Comparison of ENCODE assay signal across 16 mouse cellular contexts in genomic region chr10:20418202-20418855, GRCm38 (mm10).
A peak's percentile ranks its signal among the peaks of the same experiment; 100 is the strongest.
DNase-seq lines count a peak whose midpoint lies in the region; ATAC-seq and TF ChIP-seq lines count a peak whose summit lies in the region.
"Had no signal": no experiment of that assay in that cellular context is flagged by ENCODE, and none has a peak within 500 bp of the region (broad histone marks: within the 10 kb centered on the region; RNA-seq: fewer than 3 reads in every experiment).

No protein-coding gene starts in this region.

- peak; percentile 16 for DNase-seq in kidney, adult 2 months
- DNase-seq in kidney, adult 18-20 months: no peak
- DNase-seq in urinary bladder, postnatal 25 days (ENCODE audit: low spot score): peak; percentile 12
- DNase-seq in urinary bladder, postnatal 4 days (ENCODE audit: low spot score in 2 of 2): no peak
- DNase-seq in lung, embryonic 14.5 days: peak; percentile 86
- no peak for DNase-seq in thymus, postnatal 14 days
- DNase-seq: cerebellum, adult 11-12 months; embryo, embryonic 11 days; midbrain, embryonic 14.5 days; right cerebral cortex, postnatal 14 days had no signal

- H3K27ac ChIP-seq in kidney, adult 2 months (ENCODE audit: insufficient read depth, low read depth, low read length): no peak overlapping the region
- H3K27ac ChIP-seq in lung, embryonic 14.5 days (ENCODE audit: low read depth): peak overlapping the region; percentile 76
- no peak overlapping the region for H3K27ac ChIP-seq in liver, embryonic 12.5 days
- no peak overlapping the region for H3K27ac ChIP-seq in midbrain, embryonic 16.5 days (ENCODE audit: low read length)
- H3K27ac ChIP-seq: left cerebral cortex, adult 2 months; liver, embryonic 14.5 days had no signal

- H3K9ac ChIP-seq in lung, embryonic 14.5 days: no peak overlapping the region
- H3K9ac ChIP-seq in liver, embryonic 12.5 days: no peak overlapping the region
- H3K9ac ChIP-seq in midbrain, embryonic 16.5 days (ENCODE audit: low read depth, low read length): no peak overlapping the region
- H3K9ac ChIP-seq: liver, embryonic 14.5 days had no signal

- no peak for TF ChIP-seq POLR2A in kidney, adult 2 months (IDR thresholded peaks at IDR 0.05; ENCODE audit: low read depth, low read length)

- no peaks in the 10 kb centered on the region for H3K36me3 ChIP-seq in kidney, adult 2 months (ENCODE audit: control insufficient read depth, insufficient read depth, low read length)
- no peaks in the 10 kb centered on the region for H3K36me3 ChIP-seq in lung, embryonic 14.5 days (ENCODE audit: insufficient read depth)
- no peaks in the 10 kb centered on the region for H3K36me3 ChIP-seq in liver, embryonic 12.5 days
- H3K36me3 ChIP-seq in midbrain, embryonic 16.5 days (ENCODE audit: control insufficient read depth, insufficient read depth, low read length): no peaks in the 10 kb centered on the region
- H3K36me3 ChIP-seq: G1E had no signal

- peak; percentile 91 for ATAC-seq in lung, embryonic 14.5 days (ENCODE audit: insufficient read depth)
- ATAC-seq in liver, embryonic 12.5 days: no peak
- no peak for ATAC-seq in midbrain, embryonic 16.5 days

- WGBS in kidney, adult 2 months: 60% methylated on average over 11 of the region's 11 CpGs
- 12% methylated on average over 11 of the region's 11 CpGs for WGBS in lung, embryonic 14.5 days
- 58% methylated on average over 11 of the region's 11 CpGs for WGBS in liver, embryonic 12.5 days (ENCODE audit: insufficient replicate concordance)
- WGBS in midbrain, embryonic 16.5 days: 77% methylated on average over 11 of the region's 11 CpGs

- H3K27me3 ChIP-seq in kidney, adult 2 months (replicated peaks; ENCODE audit: control insufficient read depth, insufficient read depth, low read length): no peaks in the 10 kb centered on the region
- H3K27me3 ChIP-seq in lung, embryonic 14.5 days (ENCODE audit: insufficient read depth, low read length): no peaks in the 10 kb centered on the region
- no peaks in the 10 kb centered on the region for H3K27me3 ChIP-seq in liver, embryonic 12.5 days (replicated peaks)
- H3K27me3 ChIP-seq in midbrain, embryonic 16.5 days (ENCODE audit: control insufficient read depth, insufficient read depth, low read depth, low read length): no peaks in the 10 kb centered on the region

- H3K4me3 ChIP-seq in kidney, adult 2 months (ENCODE audit: insufficient read depth, low read depth, low read length): no peak overlapping the region
- no peak overlapping the region for H3K4me3 ChIP-seq in lung, embryonic 14.5 days (ENCODE audit: low read depth, low read length)
- H3K4me3 ChIP-seq in liver, embryonic 12.5 days: no peak overlapping the region
- H3K4me3 ChIP-seq in midbrain, embryonic 16.5 days (ENCODE audit: low read depth, low read length): no peak overlapping the region
- H3K4me3 ChIP-seq: erythroblast, embryonic 14.5 days; left cerebral cortex, adult 2 months had no signal

- no peaks in the 10 kb centered on the region for H3K4me1 ChIP-seq in kidney, adult 2 months (ENCODE audit: control insufficient read depth, insufficient read depth, low read length)
- H3K4me1 ChIP-seq in lung, embryonic 14.5 days (ENCODE audit: insufficient read depth): no peaks in the 10 kb centered on the region
- H3K4me1 ChIP-seq in liver, embryonic 12.5 days: no peaks in the 10 kb centered on the region
- H3K4me1 ChIP-seq in midbrain, embryonic 16.5 days (ENCODE audit: control insufficient read depth, insufficient read depth, low read length): no peaks in the 10 kb centered on the region

- no peak for TF ChIP-seq CTCF in kidney, adult 2 months (conservative IDR thresholded peaks at IDR 0.05; ENCODE audit: insufficient read depth, insufficient read length, low read depth, low read length)
- no peak for TF ChIP-seq CTCF in lung, embryonic 14.5 days (IDR thresholded peaks at IDR 0.05; ENCODE audit: low read depth)

- no peak overlapping the region for H3K4me2 ChIP-seq in lung, embryonic 14.5 days
- H3K4me2 ChIP-seq in liver, embryonic 12.5 days: no peak overlapping the region
- no peak overlapping the region for H3K4me2 ChIP-seq in midbrain, embryonic 16.5 days (ENCODE audit: low read length)

- H3K9me3 ChIP-seq in lung, embryonic 14.5 days (ENCODE audit: low read depth, low read length): no peaks in the 10 kb centered on the region
- no peaks in the 10 kb centered on the region for H3K9me3 ChIP-seq in liver, embryonic 12.5 days (replicated peaks)
- no peaks in the 10 kb centered on the region for H3K9me3 ChIP-seq in midbrain, embryonic 16.5 days (replicated peaks; ENCODE audit: control insufficient read depth, low read length, poor library complexity, severe bottlenecking)
- H3K9me3 ChIP-seq: G1E had no signal

Comparison
In these comparisons a context has a peak if more than half of its experiments do, and no peak if none do; other contexts are left out.
1. DNase-seq: peak in kidney, adult 2 months (single experiment), urinary bladder, postnatal 25 days (single experiment) and lung, embryonic 14.5 days (single experiment); none in kidney, adult 18-20 months (single experiment), urinary bladder, postnatal 4 days (0 of 2) and thymus, postnatal 14 days (single experiment).